Mouse (Mus musculus) heart, postnatal 0 days (tissue): ENCODE measurements around the gene Col13a1.

Source experiments
- CTCF ChIP-seq: IDR thresholded peaks from 2 replicates; pipeline ENCODE4 v1.5.1; 2016; ENCODE audit warnings: antibody characterized with exemption, control low read depth, low read depth
- EP300 ChIP-seq: IDR thresholded peaks from 2 replicates; pipeline ENCODE4 v1.6.1; 2016; ENCODE audit warnings: antibody characterized with exemption, low read depth

DNA sequence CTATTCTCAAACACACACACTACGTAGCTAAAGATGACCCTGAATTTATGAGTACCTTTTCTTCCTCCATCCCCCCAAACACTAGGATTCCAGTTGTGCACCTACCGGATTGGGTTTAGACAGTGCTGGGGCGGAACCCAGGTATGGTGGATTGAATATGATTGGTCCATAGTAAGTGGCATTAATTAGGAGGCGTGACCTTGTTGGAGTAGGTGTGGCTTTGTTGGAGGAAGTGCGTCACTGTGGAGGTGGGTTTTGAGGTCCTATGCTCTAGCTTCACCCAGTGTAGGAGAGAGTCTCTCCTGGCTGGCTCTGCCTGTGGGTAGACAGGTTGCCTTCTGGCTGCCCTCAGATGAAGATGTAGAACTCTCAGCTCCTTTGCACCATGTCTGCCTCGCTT, 144.6 kb downstream of the Col13a1 start:
- TF ChIP-seq CTCF (no peak), EP300 (no peak)
